Mouse (Mus musculus) embryonic fibroblast, embryonic 13.5 days (primary cell): ENCODE measurements around the gene Sema5a.
A peak's percentile ranks its signal among the peaks of the same experiment; 100 is the strongest.

Source experiments
- CTCF ChIP-seq: IDR thresholded peaks from 2 replicates; pipeline ENCODE4 v1.5.1; 2011; ENCODE audit warnings: mild to moderate bottlenecking, control low read depth, low read length, moderate library complexity, borderline replicate concordance; ENCODE audit not compliant: insufficient read depth
- POLR2A ChIP-seq: IDR thresholded peaks from 2 replicates; pipeline ENCODE4 v1.6.1; 2011; ENCODE audit warnings: low read depth, mild to moderate bottlenecking, control low read depth, low read length, moderate library complexity

DNA sequence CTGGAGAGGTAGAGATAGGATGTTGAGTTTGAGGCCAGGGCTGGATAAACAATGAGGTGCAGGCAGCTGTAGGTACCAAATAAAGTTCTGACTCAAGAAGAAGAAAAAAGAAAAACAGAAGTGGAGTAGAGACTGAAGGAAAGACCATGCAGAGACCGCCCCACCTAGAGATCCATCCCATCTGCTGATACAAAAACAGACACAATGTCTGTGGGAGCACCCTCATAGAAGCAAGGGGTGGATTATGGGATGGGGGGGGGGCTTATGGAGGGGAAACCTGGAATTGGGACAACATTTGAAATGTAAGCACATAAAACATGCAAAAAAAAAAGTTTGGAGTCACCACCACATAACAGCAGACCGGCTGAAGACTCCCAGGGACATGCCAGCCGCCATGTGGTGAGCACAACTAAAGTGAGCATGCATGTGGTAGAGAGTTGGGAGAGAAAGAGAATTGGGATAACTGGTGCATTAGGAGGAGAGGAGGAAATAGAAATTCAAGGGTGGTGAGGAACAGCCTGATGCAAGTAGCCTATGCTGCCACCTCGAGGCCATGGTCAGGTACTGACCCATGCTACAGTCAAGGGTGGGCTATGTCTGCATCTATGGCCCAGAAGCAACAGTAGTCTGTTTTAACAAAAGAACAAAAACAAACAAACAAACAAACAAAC is 473.8 kb downstream of the Sema5a start:
- no peak for TF ChIP-seq POLR2A
- peak; percentile 98 for TF ChIP-seq CTCF
